Mouse (Mus musculus) liver, postnatal 0 days (tissue): Measurements from ENCODE around the gene Nkrf.
A peak's percentile ranks its signal among the peaks of the same experiment; 100 is the strongest.
"Not testable (repeated sequence)": the region's sequence is repeated elsewhere in the genome, so short reads cannot be mapped to it uniquely, and the experiment has no call there.

ENCODE experiments used
- CTCF ChIP-seq: sonication (generic); IDR thresholded peaks from 2 replicates; pipeline ENCODE4 v1.5.1; 2016; ENCODE audit warnings: antibody characterized with exemption, low read depth
- EP300 ChIP-seq: IDR thresholded peaks from 2 replicates; pipeline ENCODE4 v1.6.1; 2016; ENCODE audit warnings: antibody characterized with exemption, low read depth, mild to moderate bottlenecking

- TF ChIP-seq CTCF: peak; percentile 52
- not testable (repeated sequence) for TF ChIP-seq EP300
These were observed 3.8 kb downstream of the Nkrf start for GRCm38 (mm10) chrX:36898931-36899330.
